Mouse (Mus musculus): ENCODE data around the gene Gpr6. TPM values are rescaled to one million over a fixed set of nuclear protein-coding genes. Genes with fewer than 3 reads are reported as not detected.

Gene Gpr6
- polyA plus RNA-seq (2014; fragmentation: Nextera tagmentation; extraction: Ambion mirVana): not detected in 2 replicates

GRCm38 (mm10) chr10:41072116-41072515 is at the start of gene Gpr6:
TSS of gene Gpr6 (minus strand) at chr10:41072285.
- Histone ChIP-seq H3K4me3 (ENCODE audit: low read depth, low read length) (peak within 1 kb of the TSS; percentile 38), H3K4me1 (ENCODE audit: control insufficient read depth, insufficient read depth, low read length) (peaks cover 12% of the 10 kb centered on the region), H3K9ac (ENCODE audit: low read length) (no peak within 1 kb of the TSS; the same call in 1 of the 2 replicates), H3K36me3 (ENCODE audit: control insufficient read depth, insufficient read depth, low read length) (no peaks in the 10 kb centered on the region), H3K27me3 (ENCODE audit: control insufficient read depth, insufficient read depth, low read length) (peaks cover 29% of the 10 kb centered on the region), H3K9me3 (ENCODE audit: control insufficient read depth, low read length) (no peaks in the 10 kb centered on the region), H3K4me2 (ENCODE audit: low read depth) (peak within 1 kb of the TSS; percentile 62), H3K27ac (ENCODE audit: low read depth, low read length) (no peak within 1 kb of the TSS)
- DNase-seq (ENCODE audit: low spot score): peak; percentile 46
- 1% methylated on average over 23 of the region's 23 CpGs for WGBS
- no peak for ATAC-seq (ENCODE audit: insufficient read depth, low FRiP score, low TSS enrichment)

- Histone ChIP-seq H3K27me3 (ENCODE audit: control insufficient read depth, insufficient read depth, low read length) (no peaks in the 10 kb centered on the region), H3K9ac (ENCODE audit: low read length) (no peak overlapping the region), H3K9me3 (ENCODE audit: control insufficient read depth, low read length) (no peaks in the 10 kb centered on the region), H3K4me3 (ENCODE audit: low read depth, low read length) (no peak overlapping the region), H3K36me3 (ENCODE audit: control insufficient read depth, insufficient read depth, low read length) (no peaks in the 10 kb centered on the region), H3K27ac (ENCODE audit: low read depth, low read length) (no peak overlapping the region), H3K4me2 (ENCODE audit: low read depth) (no peak overlapping the region), H3K4me1 (ENCODE audit: control insufficient read depth, insufficient read depth, low read length) (no peaks in the 10 kb centered on the region)
- ATAC-seq (ENCODE audit: insufficient read depth, low FRiP score, low TSS enrichment): no peak
- DNase-seq (ENCODE audit: low spot score): no peak
- 86% methylated on average over 2 of the region's 2 CpGs for WGBS
Measured at GRCm38 (mm10) chr10:41100060-41100459, 28.0 kb upstream of the Gpr6 start.

GRCm38 (mm10) chr10:41098137-41098536 is 26.1 kb upstream of the Gpr6 start:
- DNase-seq (ENCODE audit: low spot score) (no peak), ATAC-seq (ENCODE audit: insufficient read depth, low FRiP score, low TSS enrichment) (no peak)
- H3K4me1 ChIP-seq (ENCODE audit: control insufficient read depth, insufficient read depth, low read length): no peaks in the 10 kb centered on the region
- no peak overlapping the region for H3K9ac ChIP-seq (ENCODE audit: low read length)
- no peaks in the 10 kb centered on the region for H3K9me3 ChIP-seq (ENCODE audit: control insufficient read depth, low read length)
- H3K36me3 ChIP-seq (ENCODE audit: control insufficient read depth, insufficient read depth, low read length): no peaks in the 10 kb centered on the region
- no peak overlapping the region for H3K4me2 ChIP-seq (ENCODE audit: low read depth)
- no peaks in the 10 kb centered on the region for H3K27me3 ChIP-seq (ENCODE audit: control insufficient read depth, insufficient read depth, low read length)
- no peak overlapping the region for H3K4me3 ChIP-seq (ENCODE audit: low read depth, low read length)
- 83% methylated on average over 6 of the region's 6 CpGs for WGBS
- no peak overlapping the region for H3K27ac ChIP-seq (ENCODE audit: low read depth, low read length)

GRCm38 (mm10) chr10:41088852-41089251 is 16.8 kb upstream of the Gpr6 start:
- H3K9me3 ChIP-seq (ENCODE audit: control insufficient read depth, low read length): no peaks in the 10 kb centered on the region
- H3K36me3 ChIP-seq (ENCODE audit: control insufficient read depth, insufficient read depth, low read length): no peaks in the 10 kb centered on the region
- H3K4me2 ChIP-seq (ENCODE audit: low read depth): no peak overlapping the region
- no peak overlapping the region for H3K27ac ChIP-seq (ENCODE audit: low read depth, low read length)
- DNase-seq (ENCODE audit: low spot score): peak; percentile 18
- no peaks in the 10 kb centered on the region for H3K4me1 ChIP-seq (ENCODE audit: control insufficient read depth, insufficient read depth, low read length)
- no peak overlapping the region for H3K4me3 ChIP-seq (ENCODE audit: low read depth, low read length)
- no peaks in the 10 kb centered on the region for H3K27me3 ChIP-seq (ENCODE audit: control insufficient read depth, insufficient read depth, low read length)
- 64% methylated on average over 7 of the region's 7 CpGs for WGBS
- no peak for ATAC-seq (ENCODE audit: insufficient read depth, low FRiP score, low TSS enrichment)
- H3K9ac ChIP-seq (ENCODE audit: low read length): no peak overlapping the region

GRCm38 (mm10) chr10:41071696-41072095 is 389 bp downstream of the Gpr6 start:
- Histone ChIP-seq H3K9ac (ENCODE audit: low read length) (no peak overlapping the region), H3K4me3 (ENCODE audit: low read depth, low read length) (peak overlapping the region; percentile 38), H3K4me2 (ENCODE audit: low read depth) (peak overlapping the region; percentile 62), H3K36me3 (ENCODE audit: control insufficient read depth, insufficient read depth, low read length) (no peaks in the 10 kb centered on the region), H3K9me3 (ENCODE audit: control insufficient read depth, low read length) (no peaks in the 10 kb centered on the region), H3K27me3 (ENCODE audit: control insufficient read depth, insufficient read depth, low read length) (peaks cover 29% of the 10 kb centered on the region), H3K4me1 (ENCODE audit: control insufficient read depth, insufficient read depth, low read length) (peaks cover 12% of the 10 kb centered on the region), H3K27ac (ENCODE audit: low read depth, low read length) (no peak overlapping the region)
- no peak for ATAC-seq (ENCODE audit: insufficient read depth, low FRiP score, low TSS enrichment)
- 3% methylated on average over 11 of the region's 11 CpGs for WGBS
- DNase-seq (ENCODE audit: low spot score): peak; percentile 78

- Histone ChIP-seq H3K4me2 (ENCODE audit: low read depth) (peak overlapping the region; percentile 62), H3K4me1 (ENCODE audit: control insufficient read depth, insufficient read depth, low read length) (peaks cover 12% of the 10 kb centered on the region), H3K27me3 (ENCODE audit: control insufficient read depth, insufficient read depth, low read length) (peaks cover 29% of the 10 kb centered on the region), H3K4me3 (ENCODE audit: low read depth, low read length) (peak overlapping the region; percentile 38), H3K9me3 (ENCODE audit: control insufficient read depth, low read length) (no peaks in the 10 kb centered on the region), H3K9ac (ENCODE audit: low read length) (no peak overlapping the region; the same call in 1 of the 2 replicates), H3K27ac (ENCODE audit: low read depth, low read length) (no peak overlapping the region), H3K36me3 (ENCODE audit: control insufficient read depth, insufficient read depth, low read length) (no peaks in the 10 kb centered on the region)
- DNase-seq (ENCODE audit: low spot score) (peak; percentile 58), ATAC-seq (ENCODE audit: insufficient read depth, low FRiP score, low TSS enrichment) (peak; percentile 23; the same call in 1 of the 2 replicates)
- 2% methylated on average over 68 of the region's 68 CpGs for WGBS
Measured at GRCm38 (mm10) chr10:41070693-41071651, 1.1 kb downstream of the Gpr6 start.

- DNase-seq (ENCODE audit: low spot score) (no peak), ATAC-seq (ENCODE audit: insufficient read depth, low FRiP score, low TSS enrichment) (no peak)
- Histone ChIP-seq H3K27ac (ENCODE audit: low read depth, low read length) (no peak overlapping the region), H3K4me3 (ENCODE audit: low read depth, low read length) (no peak overlapping the region), H3K36me3 (ENCODE audit: control insufficient read depth, insufficient read depth, low read length) (no peaks in the 10 kb centered on the region), H3K9ac (ENCODE audit: low read length) (no peak overlapping the region), H3K4me2 (ENCODE audit: low read depth) (no peak overlapping the region), H3K9me3 (ENCODE audit: control insufficient read depth, low read length) (no peaks in the 10 kb centered on the region), H3K4me1 (ENCODE audit: control insufficient read depth, insufficient read depth, low read length) (no peaks in the 10 kb centered on the region), H3K27me3 (ENCODE audit: control insufficient read depth, insufficient read depth, low read length) (no peaks in the 10 kb centered on the region)
- 84% methylated on average over 4 of the region's 4 CpGs for WGBS
Measured at GRCm38 (mm10) chr10:41060250-41060831, 11.7 kb downstream of the Gpr6 start.

GRCm38 (mm10) chr10:41055581-41055980 is 16.5 kb downstream of the Gpr6 start:
- DNase-seq (ENCODE audit: low spot score) (no peak), ATAC-seq (ENCODE audit: insufficient read depth, low FRiP score, low TSS enrichment) (no peak)
- Histone ChIP-seq H3K4me3 (ENCODE audit: low read depth, low read length) (no peak overlapping the region), H3K27ac (ENCODE audit: low read depth, low read length) (no peak overlapping the region), H3K4me2 (ENCODE audit: low read depth) (no peak overlapping the region), H3K4me1 (ENCODE audit: control insufficient read depth, insufficient read depth, low read length) (no peaks in the 10 kb centered on the region), H3K9ac (ENCODE audit: low read length) (no peak overlapping the region), H3K27me3 (ENCODE audit: control insufficient read depth, insufficient read depth, low read length) (no peaks in the 10 kb centered on the region), H3K36me3 (ENCODE audit: control insufficient read depth, insufficient read depth, low read length) (no peaks in the 10 kb centered on the region), H3K9me3 (ENCODE audit: control insufficient read depth, low read length) (no peaks in the 10 kb centered on the region)
- 84% methylated on average over 9 of the region's 9 CpGs for WGBS

Data from neural tube, embryonic 11.5 days (tissue).